Comparison of ENCODE assay signal across 25 mouse cellular contexts in genomic region chrY:10706686-10707085, GRCm38 (mm10). TPM values are rescaled to one million over a fixed set of nuclear protein-coding genes. Genes with fewer than 3 reads are reported as not detected.
DNase-seq lines count a peak whose midpoint lies in the region; TF ChIP-seq lines count a peak whose summit lies in the region.
"Not testable (repeated sequence)": the region's sequence is repeated elsewhere in the genome, so short reads cannot be mapped to it uniquely, and the experiment has no call there.
"Had no signal": no experiment of that assay in that cellular context is flagged by ENCODE, and none has a peak within 500 bp of the region (broad histone marks: within the 10 kb centered on the region; RNA-seq: fewer than 3 reads in every experiment).

No protein-coding gene starts in this region.

- not testable (repeated sequence) for H3K4me1 ChIP-seq in heart, adult 2 months (ENCODE audit: control insufficient read depth, insufficient read depth, low read length)

- intact Hi-C loops in heart, adult 2 months (cut with DNase I) = not testable (repeated sequence)

- H3K27ac ChIP-seq in heart, adult 2 months = not testable (repeated sequence)

- peak; percentile 1 for DNase-seq in adrenal gland, postnatal 14 days
- peak; percentile 1 for DNase-seq in cerebellum, adult 9-11 months
- peak; percentile 2 to 13 for DNase-seq in heart, adult 2 months
- DNase-seq in kidney, adult 11 months = peak; percentile 1
- peak; percentile 3 to 13 for DNase-seq in lung, postnatal 4 days
- peak; percentile 25 for DNase-seq in testis, postnatal 10 days (ENCODE audit: low spot score)
- DNase-seq in urinary bladder, adult 2 months (ENCODE audit: low spot score) = peak; percentile 18

- not testable (repeated sequence) for H3K9ac ChIP-seq in heart, adult 2 months (ENCODE audit: low read depth, low read length)

- not testable (repeated sequence) for H3K79me2 ChIP-seq in heart, adult 2 months (replicated peaks; ENCODE audit: control insufficient read depth, insufficient read depth, low read length)

- not testable (repeated sequence) for TF ChIP-seq POLR2A in heart, adult 2 months (IDR thresholded peaks at IDR 0.05; ENCODE audit: insufficient read depth, low read depth, low read length)

- TF ChIP-seq CTCF in heart, adult 2 months (IDR thresholded peaks at IDR 0.05) = not testable (repeated sequence)

- not testable (repeated sequence) for H3K36me3 ChIP-seq in heart, adult 2 months (ENCODE audit: control insufficient read depth, insufficient read depth, low read length)

- H3K4me3 ChIP-seq in heart, adult 2 months = not testable (repeated sequence)

- TF ChIP-seq EP300 in heart, adult 2 months (IDR thresholded peaks at IDR 0.05; ENCODE audit: insufficient read depth, low read depth, low read length) = not testable (repeated sequence)

- not testable (repeated sequence) for H3K27me3 ChIP-seq in heart, adult 2 months (ENCODE audit: control insufficient read depth, insufficient read depth, low read length)

- 92% methylated on average over 6 of the region's 7 CpGs for WGBS in heart, adult 2 months

RNA-seq across cellular contexts. Expression of gene Gm20777, which starts 45.6 kb away (rescaled TPM):
- not detected in 2 replicates for total RNA-seq in adrenal gland, postnatal 14 days (2021)
- total RNA-seq in heart, adult 2 months (2021) = not detected
- not detected in 2 replicates for polyA plus RNA-seq in heart, adult 2 months (2012; rRNA removed)
- polyA plus RNA-seq in urinary bladder, adult 2 months (2012; rRNA removed) = not detected in 2 replicates
- total RNA-seq: adrenal gland, adult 18-20 months; adrenal gland, adult 8-10 months; adrenal gland, postnatal 25 days; adrenal gland, postnatal 4 days; common myeloid progenitor, adult 5-6 weeks; ES-E14; MEL had no signal
- polyA plus RNA-seq: brain, embryonic 14.5 days; C2C12; cerebellum, adult 2 months; embryonic facial prominence, embryonic 11.5 days; embryonic facial prominence, embryonic 13.5 days; embryonic facial prominence, embryonic 15.5 days; erythroblast, embryonic 14.5 days; forebrain, embryonic 10.5 days; forebrain, embryonic 12.5 days; forebrain, embryonic 14.5 days; forebrain, embryonic 16.5 days had no signal
